ENCODE assay signal across 25 mouse cellular contexts in genomic region chr1:155796757-155797405, GRCm38 (mm10). TPM values are rescaled to one million over a fixed set of nuclear protein-coding genes. Genes with fewer than 3 reads are reported as not detected.
DNase-seq lines count a peak whose midpoint lies in the region; ATAC-seq and TF ChIP-seq lines count a peak whose summit lies in the region.
"Had no signal": no experiment of that assay in that cellular context is flagged by ENCODE, and none has a peak within 500 bp of the region (broad histone marks: within the 10 kb centered on the region; RNA-seq: fewer than 3 reads in every experiment).

No protein-coding gene starts in this region.

- H3K9me3 ChIP-seq in forebrain, embryonic 12.5 days, result no peaks in the 10 kb centered on the region
- no peaks in the 10 kb centered on the region for H3K9me3 ChIP-seq in forebrain, embryonic 11.5 days (ENCODE audit: control insufficient read depth, low read length)
- H3K9me3 ChIP-seq in hindbrain, postnatal 0 days (ENCODE audit: low read length), result no peaks in the 10 kb centered on the region
- no peaks in the 10 kb centered on the region for H3K9me3 ChIP-seq in hindbrain, embryonic 10.5 days
- no peaks in the 10 kb centered on the region for H3K9me3 ChIP-seq in liver, embryonic 13.5 days (replicated peaks)
- H3K9me3 ChIP-seq: embryonic facial prominence, embryonic 10.5 days; G1E; limb, embryonic 12.5 days; lung, embryonic 15.5 days; neural tube, embryonic 12.5 days; stomach, embryonic 15.5 days had no signal

- H3K4me2 ChIP-seq in forebrain, embryonic 12.5 days, result no peak overlapping the region
- H3K4me2 ChIP-seq in forebrain, embryonic 11.5 days (ENCODE audit: low read depth, low read length, severe bottlenecking), result no peak overlapping the region
- H3K4me2 ChIP-seq in hindbrain, postnatal 0 days (ENCODE audit: low read depth, low read length), result no peak overlapping the region
- H3K4me2 ChIP-seq in liver, embryonic 13.5 days, result no peak overlapping the region
- H3K4me2 ChIP-seq: limb, embryonic 12.5 days; lung, embryonic 15.5 days; neural tube, embryonic 12.5 days; stomach, embryonic 15.5 days had no signal

- H3K9ac ChIP-seq in forebrain, embryonic 12.5 days, result no peak overlapping the region
- H3K9ac ChIP-seq in forebrain, embryonic 11.5 days (ENCODE audit: low read length), result no peak overlapping the region
- no peak overlapping the region for H3K9ac ChIP-seq in hindbrain, postnatal 0 days (replicated peaks; ENCODE audit: low read length)
- no peak overlapping the region for H3K9ac ChIP-seq in liver, embryonic 13.5 days
- H3K9ac ChIP-seq: limb, embryonic 12.5 days; lung, embryonic 15.5 days; neural tube, embryonic 12.5 days; stomach, embryonic 15.5 days had no signal

- H3K27me3 ChIP-seq in forebrain, embryonic 12.5 days, result no peaks in the 10 kb centered on the region
- H3K27me3 ChIP-seq in forebrain, embryonic 11.5 days (ENCODE audit: control insufficient read depth, insufficient read depth, low read length), result no peaks in the 10 kb centered on the region
- no peaks in the 10 kb centered on the region for H3K27me3 ChIP-seq in hindbrain, postnatal 0 days (ENCODE audit: insufficient read depth, low read length)
- H3K27me3 ChIP-seq in hindbrain, embryonic 10.5 days (ENCODE audit: insufficient read depth, poor library complexity, severe bottlenecking), result no peaks in the 10 kb centered on the region
- H3K27me3 ChIP-seq in liver, embryonic 13.5 days, result no peaks in the 10 kb centered on the region
- H3K27me3 ChIP-seq: limb, embryonic 12.5 days; lung, embryonic 15.5 days; neural tube, embryonic 12.5 days; stomach, embryonic 15.5 days had no signal

- H3K36me3 ChIP-seq in forebrain, embryonic 12.5 days (replicated peaks), result peaks cover 21% of the 10 kb centered on the region
- no peaks in the 10 kb centered on the region; the same call in 1 of the 2 replicates for H3K36me3 ChIP-seq in forebrain, embryonic 11.5 days (ENCODE audit: control insufficient read depth, insufficient read depth, low read length)
- H3K36me3 ChIP-seq in hindbrain, postnatal 0 days (ENCODE audit: insufficient read depth, low read length), result peaks cover 8% of the 10 kb centered on the region; the same call in 1 of the 2 replicates
- peaks cover 50% of the 10 kb centered on the region for H3K36me3 ChIP-seq in hindbrain, embryonic 10.5 days
- H3K36me3 ChIP-seq in liver, embryonic 13.5 days, result peaks cover 48% of the 10 kb centered on the region
- H3K36me3 ChIP-seq: G1E had no signal

- 69% methylated on average over 11 of the region's 11 CpGs for WGBS in forebrain, embryonic 12.5 days
- 78% methylated on average over 11 of the region's 11 CpGs for WGBS in forebrain, embryonic 11.5 days
- WGBS in hindbrain, postnatal 0 days, result 63% methylated on average over 11 of the region's 11 CpGs
- WGBS in hindbrain, embryonic 10.5 days, result 79% methylated on average over 11 of the region's 11 CpGs
- 53% methylated on average over 11 of the region's 11 CpGs for WGBS in liver, embryonic 13.5 days (ENCODE audit: insufficient replicate concordance)

- no peak for ATAC-seq in forebrain, embryonic 12.5 days (ENCODE audit: low FRiP score)
- ATAC-seq in forebrain, embryonic 11.5 days (replicated peaks; ENCODE audit: low FRiP score), result no peak
- 0 out of 2 replicates have a peak, but pooled peaks have one; percentile 46 for ATAC-seq in hindbrain, postnatal 0 days
- ATAC-seq in liver, embryonic 13.5 days (ENCODE audit: low read depth), result 0 out of 2 replicates have a peak, but pooled peaks have one; percentile 33
- ATAC-seq in cerebellum, adult (ENCODE audit: insufficient number of reproducible peaks, low FRiP score, low TSS enrichment), result no peak
- ATAC-seq: CD4-positive, CD25-positive, alpha-beta regulatory T cell, adult 4 months; inflammation-experienced regulatory T-cells, adult 6 months had no signal

- no peaks in the 10 kb centered on the region; the same call in 1 of the 2 replicates for H3K4me1 ChIP-seq in forebrain, embryonic 12.5 days
- no peaks in the 10 kb centered on the region for H3K4me1 ChIP-seq in forebrain, embryonic 11.5 days (replicated peaks; ENCODE audit: control insufficient read depth, insufficient read depth, low read length)
- H3K4me1 ChIP-seq in hindbrain, postnatal 0 days (ENCODE audit: insufficient read depth, low read length), result peaks cover 4% of the 10 kb centered on the region; the same call in 1 of the 2 replicates
- H3K4me1 ChIP-seq in hindbrain, embryonic 10.5 days (replicated peaks), result no peaks in the 10 kb centered on the region
- H3K4me1 ChIP-seq in liver, embryonic 13.5 days (replicated peaks), result peaks cover 20% of the 10 kb centered on the region
- H3K4me1 ChIP-seq: embryonic facial prominence, embryonic 10.5 days; limb, embryonic 12.5 days; neural tube, embryonic 12.5 days had no signal

- TF ChIP-seq CTCF in hindbrain, postnatal 0 days (IDR thresholded peaks at IDR 0.05; ENCODE audit: low read depth), result no peak

- H3K4me3 ChIP-seq in forebrain, embryonic 12.5 days (replicated peaks), result no peak overlapping the region
- H3K4me3 ChIP-seq in forebrain, embryonic 11.5 days (ENCODE audit: low read depth, low read length), result no peak overlapping the region
- no peak overlapping the region for H3K4me3 ChIP-seq in hindbrain, postnatal 0 days (ENCODE audit: low read length)
- no peak overlapping the region for H3K4me3 ChIP-seq in hindbrain, embryonic 10.5 days
- no peak overlapping the region for H3K4me3 ChIP-seq in liver, embryonic 13.5 days (replicated peaks)
- H3K4me3 ChIP-seq: embryonic facial prominence, embryonic 10.5 days; limb, embryonic 12.5 days; lung, embryonic 15.5 days; neural tube, embryonic 12.5 days; stomach, embryonic 15.5 days had no signal

- no peak for DNase-seq in forebrain, embryonic 11.5 days (ENCODE audit: low spot score)
- no peak for DNase-seq in hindbrain, postnatal 0 days (ENCODE audit: low spot score)
- DNase-seq in hindbrain, embryonic 10.5 days (ENCODE audit: low spot score), result no peak
- peak; percentile 11 for DNase-seq in ZHBTc4 (ENCODE audit: low read depth, low spot score)
- DNase-seq in liver, embryonic 13.5 days, result peak; percentile 13
- DNase-seq in embryo, embryonic 9.5 days (ENCODE audit: extremely low spot score), result no peak
- DNase-seq: adrenal gland, adult 8-10 months; cerebellum, adult 11-12 months; heart, postnatal 36 days; thymus, postnatal 25 days had no signal

- 0 out of 2 replicates have a peak overlapping the region, but pooled peaks have one; percentile 36 for H3K27ac ChIP-seq in forebrain, embryonic 12.5 days
- H3K27ac ChIP-seq in forebrain, embryonic 11.5 days (ENCODE audit: low read depth, low read length), result no peak overlapping the region
- H3K27ac ChIP-seq in hindbrain, postnatal 0 days, result no peak overlapping the region
- no peak overlapping the region; the same call in 1 of the 2 replicates for H3K27ac ChIP-seq in hindbrain, embryonic 10.5 days
- no peak overlapping the region for H3K27ac ChIP-seq in liver, embryonic 13.5 days
- H3K27ac ChIP-seq: embryonic facial prominence, embryonic 10.5 days; limb, embryonic 12.5 days; lung, embryonic 15.5 days; neural tube, embryonic 12.5 days had no signal

RNA-seq across cellular contexts. Expression of gene Qsox1, which starts 15.8 kb away (rescaled TPM):
- polyA plus RNA-seq in forebrain, embryonic 12.5 days (2016; fragmentation: Nextera tagmentation; extraction: Ambion mirVana), result 16.1 and 16.6 TPM in 2 replicates
- polyA plus RNA-seq in forebrain, embryonic 11.5 days (2014; fragmentation: Nextera tagmentation; extraction: Ambion mirVana), result 8.4 and 8.8 TPM in 2 replicates
- total RNA-seq in hindbrain, postnatal 0 days (2014; rRNA removed), result 37.7 and 42.8 TPM in 2 replicates
- polyA plus RNA-seq in hindbrain, postnatal 0 days (2015; fragmentation: Nextera tagmentation; extraction: Ambion mirVana), result 25.2 and 26.2 TPM in 2 replicates
- polyA plus RNA-seq in hindbrain, embryonic 10.5 days (2016; fragmentation: Nextera tagmentation; extraction: Ambion mirVana), result 17.9 and 24.4 TPM in 2 replicates
- polyA plus RNA-seq in liver, embryonic 13.5 days (2015; fragmentation: Nextera tagmentation; extraction: Ambion mirVana), result 20.5 and 21.4 TPM in 2 replicates

RNA-seq across cellular contexts. Expression of gene Lhx4, which starts 45.4 kb away (rescaled TPM):
- 0.14 TPM in 2 replicates for polyA plus RNA-seq in forebrain, embryonic 12.5 days (2016; fragmentation: Nextera tagmentation; extraction: Ambion mirVana)
- 0.07 and 0.08 TPM in 2 replicates for polyA plus RNA-seq in forebrain, embryonic 11.5 days (2014; fragmentation: Nextera tagmentation; extraction: Ambion mirVana)
- 2.2 and 4.3 TPM in 2 replicates for total RNA-seq in hindbrain, postnatal 0 days (2014; rRNA removed)
- polyA plus RNA-seq in hindbrain, postnatal 0 days (2015; fragmentation: Nextera tagmentation; extraction: Ambion mirVana), result 1.6 and 1.8 TPM in 2 replicates
- polyA plus RNA-seq in hindbrain, embryonic 10.5 days (2016; fragmentation: Nextera tagmentation; extraction: Ambion mirVana), result 5.7 and 11.6 TPM in 2 replicates
- polyA plus RNA-seq in liver, embryonic 13.5 days (2015; fragmentation: Nextera tagmentation; extraction: Ambion mirVana), result 0.02 TPM in 1 of 2 replicates, not detected in the other
- total RNA-seq: gastrocnemius, adult 8-10 months; heart, adult 8-10 months; heart, postnatal 36 days; left cerebral cortex, adult 18-20 months had no signal
- polyA plus RNA-seq: G1E; inflammation-experienced regulatory T-cells, adult 6 months; kidney, embryonic 16.5 days; limb, embryonic 12.5 days; lung, embryonic 15.5 days; spleen, adult 2 months had no signal

Comparison
In these comparisons a context has a peak if more than half of its experiments do, and no peak if none do; other contexts are left out.
1. ATAC-seq: peak in hindbrain, postnatal 0 days (single experiment) and liver, embryonic 13.5 days (single experiment); none in forebrain, embryonic 12.5 days (single experiment), forebrain, embryonic 11.5 days (single experiment) and cerebellum, adult (single experiment).
2. DNase-seq: peak in ZHBTc4 (single experiment) and liver, embryonic 13.5 days (single experiment); none in forebrain, embryonic 11.5 days (single experiment), hindbrain, postnatal 0 days (single experiment), hindbrain, embryonic 10.5 days (single experiment) and embryo, embryonic 9.5 days (single experiment).